In the genomic region with DNA sequence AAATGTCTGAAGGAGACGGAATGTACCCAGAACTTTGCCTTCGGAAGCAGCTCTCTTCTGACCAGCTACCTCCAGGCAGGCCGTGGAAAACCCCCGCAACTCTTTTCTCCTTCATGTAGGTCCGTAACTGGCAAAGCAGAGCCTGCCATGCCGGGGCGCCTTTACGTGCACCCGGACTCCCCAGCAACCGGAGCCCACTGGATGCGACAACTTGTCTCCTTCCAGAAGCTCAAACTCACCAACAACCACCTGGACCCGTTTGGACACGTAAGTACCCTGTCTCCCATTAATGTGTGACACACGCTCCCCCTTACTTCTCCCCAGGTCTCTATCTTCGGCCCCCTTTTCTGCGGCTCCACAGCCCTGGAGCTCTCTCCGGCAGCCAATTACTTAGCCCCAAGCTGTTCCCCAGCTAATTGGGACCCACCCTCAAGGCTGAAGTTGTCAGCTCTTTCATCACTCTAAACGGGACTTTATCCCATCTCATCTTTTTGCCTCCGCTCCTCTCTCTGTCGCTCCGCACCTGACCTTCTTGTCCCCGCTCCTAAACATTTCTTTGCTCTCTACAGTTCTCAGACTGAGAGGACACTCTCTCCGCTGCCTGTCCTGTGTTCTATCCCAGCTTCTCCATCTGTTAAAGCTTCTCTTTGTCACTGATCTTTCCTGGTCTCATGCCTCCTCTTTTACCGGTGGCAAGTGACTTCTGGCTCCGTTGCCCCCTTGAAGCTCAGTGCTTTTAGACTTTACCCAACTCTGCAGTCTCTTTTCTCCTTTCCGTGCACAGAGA, we compare ENCODE assay signal across 17 mouse cellular contexts. TPM values are rescaled to one million over a fixed set of nuclear protein-coding genes. Genes with fewer than 3 reads are reported as not detected.
DNase-seq lines count a peak whose midpoint lies in the region; ATAC-seq lines count a peak whose summit lies in the region.
"Had no signal": no experiment of that assay in that cellular context is flagged by ENCODE, and none has a peak within 500 bp of the region (broad histone marks: within the 10 kb centered on the region; RNA-seq: fewer than 3 reads in every experiment).

No protein-coding gene starts in this region.

- ATAC-seq in forebrain, embryonic 14.5 days, result no peak
- ATAC-seq in hindbrain, embryonic 11.5 days (ENCODE audit: low FRiP score), result no peak
- no peak for ATAC-seq in hindbrain, embryonic 16.5 days
- no peak for ATAC-seq in forebrain, embryonic 13.5 days
- ATAC-seq: hindbrain, postnatal 0 days had no signal

- H3K4me3 ChIP-seq in forebrain, embryonic 10.5 days, result no peak overlapping the region
- H3K4me3 ChIP-seq in forebrain, embryonic 14.5 days (ENCODE audit: low read depth, low read length), result no peak overlapping the region
- no peak overlapping the region for H3K4me3 ChIP-seq in hindbrain, embryonic 11.5 days (ENCODE audit: low read depth, low read length)
- no peak overlapping the region for H3K4me3 ChIP-seq in hindbrain, embryonic 16.5 days (ENCODE audit: low read length)
- no peak overlapping the region for H3K4me3 ChIP-seq in forebrain, embryonic 13.5 days
- H3K4me3 ChIP-seq: embryonic facial prominence, embryonic 12.5 days; left cerebral cortex, adult 2 months; neural tube, embryonic 13.5 days had no signal

- H3K36me3 ChIP-seq in forebrain, embryonic 10.5 days (replicated peaks), result no peaks in the 10 kb centered on the region
- no peaks in the 10 kb centered on the region for H3K36me3 ChIP-seq in forebrain, embryonic 14.5 days (ENCODE audit: control insufficient read depth, insufficient read depth, low read length)
- no peaks in the 10 kb centered on the region for H3K36me3 ChIP-seq in hindbrain, embryonic 11.5 days (ENCODE audit: control insufficient read depth, insufficient read depth, low read length)
- no peaks in the 10 kb centered on the region for H3K36me3 ChIP-seq in hindbrain, embryonic 16.5 days (ENCODE audit: control insufficient read depth, insufficient read depth, low read length)
- no peaks in the 10 kb centered on the region for H3K36me3 ChIP-seq in forebrain, embryonic 13.5 days (ENCODE audit: poor library complexity, severe bottlenecking)
- H3K36me3 ChIP-seq: embryonic facial prominence, embryonic 12.5 days; neural tube, embryonic 13.5 days had no signal

- H3K27me3 ChIP-seq in forebrain, embryonic 10.5 days (ENCODE audit: poor library complexity, severe bottlenecking), result peaks cover 100% of the 10 kb centered on the region
- peaks cover 98% of the 10 kb centered on the region for H3K27me3 ChIP-seq in forebrain, embryonic 14.5 days (replicated peaks; ENCODE audit: control insufficient read depth, insufficient read depth, low read length)
- peaks cover 92% of the 10 kb centered on the region for H3K27me3 ChIP-seq in hindbrain, embryonic 11.5 days (ENCODE audit: control insufficient read depth, insufficient read depth, low read length)
- peaks cover 77% of the 10 kb centered on the region for H3K27me3 ChIP-seq in hindbrain, embryonic 16.5 days (replicated peaks; ENCODE audit: control insufficient read depth, insufficient read depth, low read length)
- peaks cover 99% of the 10 kb centered on the region for H3K27me3 ChIP-seq in forebrain, embryonic 13.5 days

- peak; percentile 42 for DNase-seq in forebrain, embryonic 10.5 days (ENCODE audit: extremely low spot score, low spot score)
- no peak for DNase-seq in forebrain, embryonic 14.5 days (ENCODE audit: low spot score)
- peak; percentile 50 for DNase-seq in hindbrain, embryonic 11.5 days (ENCODE audit: low spot score)
- DNase-seq in thymus, postnatal 4 days, result peak; percentile 11
- DNase-seq in thymus, postnatal 14 days, result no peak
- DNase-seq in adipocyte (ENCODE audit: low spot score), result no peak
- DNase-seq: adrenal gland, postnatal 36 days; cerebellum, adult 11-12 months; kidney, adult 9 months had no signal

- H3K4me2 ChIP-seq in forebrain, embryonic 14.5 days (ENCODE audit: low read length), result no peak overlapping the region
- no peak overlapping the region for H3K4me2 ChIP-seq in hindbrain, embryonic 11.5 days (replicated peaks; ENCODE audit: low read depth, low read length)
- no peak overlapping the region for H3K4me2 ChIP-seq in hindbrain, embryonic 16.5 days (ENCODE audit: low read length)
- H3K4me2 ChIP-seq in forebrain, embryonic 13.5 days, result no peak overlapping the region
- H3K4me2 ChIP-seq: embryonic facial prominence, embryonic 12.5 days; neural tube, embryonic 13.5 days had no signal

- H3K9ac ChIP-seq in forebrain, embryonic 14.5 days (ENCODE audit: low read length), result no peak overlapping the region
- no peak overlapping the region for H3K9ac ChIP-seq in hindbrain, embryonic 11.5 days (ENCODE audit: low read depth, low read length)
- no peak overlapping the region for H3K9ac ChIP-seq in hindbrain, embryonic 16.5 days (ENCODE audit: low read depth, low read length)
- no peak overlapping the region for H3K9ac ChIP-seq in forebrain, embryonic 13.5 days
- H3K9ac ChIP-seq: embryonic facial prominence, embryonic 12.5 days; liver, embryonic 14.5 days; neural tube, embryonic 13.5 days had no signal

- no peaks in the 10 kb centered on the region for H3K9me3 ChIP-seq in forebrain, embryonic 10.5 days
- no peaks in the 10 kb centered on the region for H3K9me3 ChIP-seq in forebrain, embryonic 14.5 days (replicated peaks; ENCODE audit: control insufficient read depth, low read length)
- no peaks in the 10 kb centered on the region for H3K9me3 ChIP-seq in hindbrain, embryonic 11.5 days (ENCODE audit: control insufficient read depth, low read length)
- no peaks in the 10 kb centered on the region for H3K9me3 ChIP-seq in hindbrain, embryonic 16.5 days (ENCODE audit: control insufficient read depth, low read length)
- no peaks in the 10 kb centered on the region for H3K9me3 ChIP-seq in forebrain, embryonic 13.5 days (replicated peaks)
- H3K9me3 ChIP-seq: embryonic facial prominence, embryonic 12.5 days; neural tube, embryonic 13.5 days had no signal

- H3K4me1 ChIP-seq in forebrain, embryonic 10.5 days, result peaks cover 21% of the 10 kb centered on the region
- H3K4me1 ChIP-seq in forebrain, embryonic 14.5 days (ENCODE audit: control insufficient read depth, insufficient read depth, low read length), result peaks cover 5% of the 10 kb centered on the region; the same call in 1 of the 2 replicates
- no peaks in the 10 kb centered on the region for H3K4me1 ChIP-seq in hindbrain, embryonic 11.5 days (replicated peaks; ENCODE audit: control insufficient read depth, insufficient read depth, low read length)
- H3K4me1 ChIP-seq in hindbrain, embryonic 16.5 days (ENCODE audit: control insufficient read depth, insufficient read depth, low read depth, low read length), result peaks cover 3% of the 10 kb centered on the region
- H3K4me1 ChIP-seq in forebrain, embryonic 13.5 days, result peaks cover 7% of the 10 kb centered on the region; the same call in 1 of the 2 replicates

- H3K27ac ChIP-seq in forebrain, embryonic 10.5 days, result no peak overlapping the region
- H3K27ac ChIP-seq in forebrain, embryonic 14.5 days (ENCODE audit: low read depth, low read length), result no peak overlapping the region
- no peak overlapping the region for H3K27ac ChIP-seq in hindbrain, embryonic 11.5 days (ENCODE audit: low read depth, low read length)
- no peak overlapping the region for H3K27ac ChIP-seq in hindbrain, embryonic 16.5 days (ENCODE audit: low read depth, low read length)
- no peak overlapping the region for H3K27ac ChIP-seq in forebrain, embryonic 13.5 days
- H3K27ac ChIP-seq: embryonic facial prominence, embryonic 12.5 days; hindbrain, postnatal 0 days; left cerebral cortex, adult 2 months; liver, embryonic 14.5 days; neural tube, embryonic 13.5 days had no signal

- under 1% methylated on average over 26 of the region's 26 CpGs for WGBS in forebrain, embryonic 10.5 days
- WGBS in forebrain, embryonic 14.5 days, result under 1% methylated on average over 26 of the region's 26 CpGs
- WGBS in hindbrain, embryonic 11.5 days, result 2% methylated on average over 26 of the region's 26 CpGs
- 1% methylated on average over 26 of the region's 26 CpGs for WGBS in hindbrain, embryonic 16.5 days
- under 1% methylated on average over 26 of the region's 26 CpGs for WGBS in forebrain, embryonic 13.5 days

RNA-seq across cellular contexts. Expression of gene Tbx5, which starts 9.4 kb away (rescaled TPM):
- polyA plus RNA-seq in forebrain, embryonic 10.5 days (2016; fragmentation: Nextera tagmentation; extraction: Ambion mirVana), result 0.04 and 0.41 TPM in 2 replicates
- 0.04 TPM in 1 of 2 replicates, not detected in the other for polyA plus RNA-seq in forebrain, embryonic 14.5 days (2014; fragmentation: Nextera tagmentation; extraction: Ambion mirVana)
- not detected in 2 replicates for polyA plus RNA-seq in hindbrain, embryonic 11.5 days (2014; fragmentation: Nextera tagmentation; extraction: Ambion mirVana)
- polyA plus RNA-seq in hindbrain, embryonic 16.5 days (2015; fragmentation: Nextera tagmentation; extraction: Ambion mirVana), result 0.05 and 0.11 TPM in 2 replicates
- 0.05 and 0.08 TPM in 2 replicates for polyA plus RNA-seq in forebrain, embryonic 13.5 days (2015; fragmentation: Nextera tagmentation; extraction: Ambion mirVana)
- polyA plus RNA-seq: forebrain, embryonic 11.5 days had no signal

Comparison
In these comparisons a context has a peak if more than half of its experiments do, and no peak if none do; other contexts are left out.
1. DNase-seq: peak in forebrain, embryonic 10.5 days (single experiment), hindbrain, embryonic 11.5 days (single experiment) and thymus, postnatal 4 days (single experiment); none in forebrain, embryonic 14.5 days (single experiment), thymus, postnatal 14 days (single experiment) and adipocyte (single experiment).